Mouse (Mus musculus): ENCODE results near the gene Mast1. TPM values are rescaled to one million over a fixed set of nuclear protein-coding genes. Genes with fewer than 3 reads are reported as not detected.
A peak's percentile ranks its signal among the peaks of the same experiment; 100 is the strongest.

The Mast1 gene
- polyA plus RNA-seq, 1 experiment from 2014 or later: 81.1 TPM

DNA sequence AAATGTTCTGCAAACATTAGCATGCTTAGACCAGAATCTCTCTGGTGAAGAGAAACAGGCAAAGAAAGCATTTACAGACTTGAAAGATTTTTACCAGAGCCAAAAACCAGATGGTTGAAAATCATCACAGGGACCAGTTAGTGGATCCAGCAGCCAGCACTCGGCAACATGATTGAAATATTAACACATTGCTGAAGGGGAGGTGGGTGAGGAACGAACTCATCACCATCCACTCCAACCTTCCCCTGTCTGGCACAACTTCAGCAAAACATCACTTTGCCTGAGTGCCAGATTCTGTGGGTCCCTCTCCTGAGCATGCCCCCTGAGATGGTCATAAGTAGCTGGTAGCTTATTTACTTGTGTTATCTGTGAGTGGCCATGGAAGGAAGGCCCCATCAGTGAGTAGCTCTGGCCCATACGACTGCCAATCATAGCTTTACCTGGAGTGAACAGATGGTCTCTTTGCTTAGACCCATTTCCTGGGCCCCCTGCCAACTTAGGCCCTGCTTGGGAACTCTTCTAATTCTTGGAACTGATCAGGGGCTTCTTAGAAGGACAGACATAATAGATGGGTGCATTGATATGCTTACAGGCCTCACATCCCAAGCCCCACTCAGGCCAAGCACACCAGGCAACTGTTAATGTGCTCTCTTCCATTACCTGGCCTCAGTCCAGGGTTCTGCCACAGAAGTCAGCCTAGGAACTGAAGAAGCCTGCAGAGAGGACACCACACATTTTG is 59.7 kb downstream of the Mast1 start:
- H3K9me3 ChIP-seq: no peaks in the 10 kb centered on the region
- peak overlapping the region; percentile 49; the same call in 1 of the 2 replicates for H3K27ac ChIP-seq (replicated peaks)
- H3K36me3 ChIP-seq: no peaks in the 10 kb centered on the region
- 61% methylated on average over 3 of the region's 3 CpGs for WGBS
- peak; percentile 79 for ATAC-seq (ENCODE audit: low FRiP score, low read depth)
- no peak overlapping the region for H3K4me3 ChIP-seq
- no peaks in the 10 kb centered on the region for H3K27me3 ChIP-seq
- no peak overlapping the region for H3K9ac ChIP-seq
- no peak overlapping the region for H3K4me2 ChIP-seq
- peaks cover 4% of the 10 kb centered on the region for H3K4me1 ChIP-seq (replicated peaks)

- WGBS: 90% methylated on average over 3 of the region's 3 CpGs
- H3K36me3 ChIP-seq: no peaks in the 10 kb centered on the region
- peaks cover 12% of the 10 kb centered on the region for H3K4me1 ChIP-seq (replicated peaks)
- no peak overlapping the region for H3K4me2 ChIP-seq
- no peak overlapping the region for H3K4me3 ChIP-seq
- no peaks in the 10 kb centered on the region for H3K9me3 ChIP-seq
- no peaks in the 10 kb centered on the region for H3K27me3 ChIP-seq
- ATAC-seq (ENCODE audit: low FRiP score, low read depth): no peak
- no peak overlapping the region for H3K9ac ChIP-seq
- H3K27ac ChIP-seq (replicated peaks): no peak overlapping the region
Observed at GRCm38 (mm10) chr8:84874339-84874738, 62.8 kb downstream of the Mast1 start.

DNA sequence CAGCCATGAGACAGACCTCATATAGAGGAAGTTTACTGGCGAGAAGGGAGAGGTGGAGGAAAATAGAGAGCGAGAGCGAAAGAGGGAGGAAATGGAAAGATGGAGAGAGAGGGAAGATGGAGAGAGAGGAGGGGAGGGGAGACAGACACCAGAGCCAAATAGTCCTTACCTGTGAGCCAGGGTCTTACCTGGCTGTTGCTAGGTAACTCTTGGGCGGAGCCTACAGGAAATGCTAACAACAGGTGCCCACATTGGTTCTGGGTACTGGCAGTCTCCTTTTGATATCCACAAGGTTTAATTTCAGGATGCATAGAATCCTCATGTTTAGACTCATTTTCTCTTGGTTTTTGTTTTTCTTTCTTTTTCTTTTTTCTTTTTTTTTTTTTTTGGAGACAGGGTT is 64.1 kb downstream of the Mast1 start:
- Histone ChIP-seq H3K27ac (replicated peaks) (no peak overlapping the region), H3K27me3 (no peaks in the 10 kb centered on the region), H3K4me1 (replicated peaks) (peaks cover 12% of the 10 kb centered on the region), H3K36me3 (peaks cover 8% of the 10 kb centered on the region), H3K9ac (no peak overlapping the region), H3K4me3 (peak overlapping the region; percentile 45), H3K9me3 (no peaks in the 10 kb centered on the region), H3K4me2 (peak overlapping the region; percentile 93)
- no peak for ATAC-seq (ENCODE audit: low FRiP score, low read depth)
- 78% methylated on average over 4 of the region's 4 CpGs for WGBS

DNA sequence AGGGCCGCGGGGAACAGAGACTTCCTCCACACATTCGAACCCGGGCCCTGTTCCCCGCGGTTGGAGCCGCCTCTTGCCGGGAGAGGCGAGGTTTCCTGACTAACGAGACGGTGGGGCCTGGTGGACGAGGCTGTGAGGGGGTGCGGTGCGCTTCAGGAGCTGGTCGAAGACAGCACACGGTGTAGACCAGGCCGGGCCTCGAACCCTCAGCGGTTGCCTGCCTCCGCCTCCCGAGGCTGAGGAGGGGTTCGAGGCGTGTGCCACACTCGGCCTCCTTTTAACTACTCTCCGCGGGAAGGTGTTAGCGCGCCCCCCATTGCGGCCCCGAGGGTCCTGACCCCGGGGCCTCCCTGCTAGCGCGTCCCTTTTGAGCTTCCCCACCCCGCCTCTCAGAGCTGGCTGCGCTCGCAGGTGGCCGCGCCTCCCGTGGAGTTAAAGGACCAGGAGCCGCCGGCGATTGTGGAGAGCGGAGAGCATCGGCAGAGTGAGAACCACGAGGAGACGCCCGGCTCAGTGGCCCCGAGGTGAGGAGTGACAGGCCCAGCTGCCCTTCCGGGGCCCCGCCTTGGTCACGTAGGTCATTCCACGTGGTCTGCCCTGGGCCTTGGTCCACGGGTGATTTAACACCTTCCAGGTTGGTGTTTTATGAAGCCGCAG is 64.7 kb downstream of the Mast1 start:
- ATAC-seq (ENCODE audit: low FRiP score, low read depth): peak; percentile 79
- Histone ChIP-seq H3K27me3 (no peaks in the 10 kb centered on the region), H3K4me1 (replicated peaks) (peaks cover 12% of the 10 kb centered on the region), H3K4me2 (peak overlapping the region; percentile 93), H3K27ac (replicated peaks) (no peak overlapping the region), H3K4me3 (peak overlapping the region; percentile 45), H3K9me3 (no peaks in the 10 kb centered on the region), H3K36me3 (peaks cover 14% of the 10 kb centered on the region), H3K9ac (peak overlapping the region; percentile 37)
- WGBS: 3% methylated on average over 54 of the region's 54 CpGs

GRCm38 (mm10) chr8:84871376-84872308 is 65.5 kb downstream of the Mast1 start, which contains the start of gene Syce2:
TSS of gene Syce2 (plus strand) at chr8:84872111.
- no peaks in the 10 kb centered on the region for H3K9me3 ChIP-seq
- WGBS: 15% methylated on average over 41 of the region's 46 CpGs
- H3K36me3 ChIP-seq: peaks cover 20% of the 10 kb centered on the region
- peak; percentile 73 for ATAC-seq (ENCODE audit: low FRiP score, low read depth)
- H3K9ac ChIP-seq: peak within 1 kb of the TSS; percentile 37
- no peak within 1 kb of the TSS for H3K27ac ChIP-seq (replicated peaks)
- peak within 1 kb of the TSS; percentile 45 for H3K4me3 ChIP-seq
- peak within 1 kb of the TSS; percentile 93 for H3K4me2 ChIP-seq
- H3K27me3 ChIP-seq: no peaks in the 10 kb centered on the region
- peaks cover 12% of the 10 kb centered on the region for H3K4me1 ChIP-seq (replicated peaks)

Small RNA genes lying within 50 kb of the gene (microRNA-seq; reads per million reads assigned to microRNA genes)
- gene Gm24197: not detected
- 4.6 reads per million, percentile 19 among the genes with 10 or more reads in this experiment for gene Mir7069

Other genes with a start within 250 kb of the Mast1 start
- gene Nacc1, start 249.5 kb downstream of the Mast1 start, polyA plus RNA-seq (2015; fragmentation: Nextera tagmentation; extraction: Ambion mirVana): 13.6 and 16.1 TPM in 2 replicates
- 3.1 and 3.6 TPM in 2 replicates for gene Lyl1, start 235.9 kb downstream of the Mast1 start, polyA plus RNA-seq (2015; fragmentation: Nextera tagmentation; extraction: Ambion mirVana)
- gene G430095P16Rik, start 214.4 kb downstream of the Mast1 start, polyA plus RNA-seq (2015; fragmentation: Nextera tagmentation; extraction: Ambion mirVana): 1.2 and 1.7 TPM in 2 replicates
- gene Nfix, start 137.0 kb downstream of the Mast1 start, polyA plus RNA-seq (2015; fragmentation: Nextera tagmentation; extraction: Ambion mirVana): 71.2 and 87.6 TPM in 2 replicates
- gene Dand5, start 114.5 kb downstream of the Mast1 start, polyA plus RNA-seq (2015; fragmentation: Nextera tagmentation; extraction: Ambion mirVana): 14.0 and 15.1 TPM in 2 replicates
- gene Gadd45gip1, start 105.8 kb downstream of the Mast1 start, polyA plus RNA-seq (2015; fragmentation: Nextera tagmentation; extraction: Ambion mirVana): 39.7 and 40.6 TPM in 2 replicates
- gene Rad23a, start 96.7 kb downstream of the Mast1 start, polyA plus RNA-seq (2015; fragmentation: Nextera tagmentation; extraction: Ambion mirVana): 79.1 and 85.9 TPM in 2 replicates
- 700 and 710 TPM in 2 replicates for gene Calr, start 90.4 kb downstream of the Mast1 start, polyA plus RNA-seq (2015; fragmentation: Nextera tagmentation; extraction: Ambion mirVana)
- 108 and 112 TPM in 2 replicates for gene Farsa, start 80.4 kb downstream of the Mast1 start, polyA plus RNA-seq (2015; fragmentation: Nextera tagmentation; extraction: Ambion mirVana)
- 33.7 and 37.3 TPM in 2 replicates for gene Syce2, start 65.2 kb downstream of the Mast1 start, polyA plus RNA-seq (2015; fragmentation: Nextera tagmentation; extraction: Ambion mirVana)
- 36.4 and 40.3 TPM in 2 replicates for gene Gcdh, start 43.4 kb downstream of the Mast1 start, polyA plus RNA-seq (2015; fragmentation: Nextera tagmentation; extraction: Ambion mirVana)
- gene Klf1, start 35.4 kb downstream of the Mast1 start, polyA plus RNA-seq (2015; fragmentation: Nextera tagmentation; extraction: Ambion mirVana): 0.64 TPM in 2 replicates
- 5.7 and 7.3 TPM in 2 replicates for gene Dnase2a, start 28.8 kb downstream of the Mast1 start, polyA plus RNA-seq (2015; fragmentation: Nextera tagmentation; extraction: Ambion mirVana)
- 2.8 and 3.5 TPM in 2 replicates for gene Rtbdn, start 9.6 kb upstream of the Mast1 start, polyA plus RNA-seq (2015; fragmentation: Nextera tagmentation; extraction: Ambion mirVana)
- not detected in 2 replicates for gene Gm49661, start 32.1 kb upstream of the Mast1 start, polyA plus RNA-seq (2015; fragmentation: Nextera tagmentation; extraction: Ambion mirVana)
- 1,124 and 1,185 TPM in 2 replicates for gene Prdx2, start 32.2 kb upstream of the Mast1 start, polyA plus RNA-seq (2015; fragmentation: Nextera tagmentation; extraction: Ambion mirVana)
- 54.2 and 59.8 TPM in 2 replicates for gene Rnaseh2a, start 32.4 kb upstream of the Mast1 start, polyA plus RNA-seq (2015; fragmentation: Nextera tagmentation; extraction: Ambion mirVana)
- 6.3 and 6.8 TPM in 2 replicates for gene Junb, start 41.4 kb upstream of the Mast1 start, polyA plus RNA-seq (2015; fragmentation: Nextera tagmentation; extraction: Ambion mirVana)
- gene Hook2, start 53.2 kb upstream of the Mast1 start, polyA plus RNA-seq (2015; fragmentation: Nextera tagmentation; extraction: Ambion mirVana): 34.0 and 37.3 TPM in 2 replicates
- gene Best2, start 77.2 kb upstream of the Mast1 start, polyA plus RNA-seq (2015; fragmentation: Nextera tagmentation; extraction: Ambion mirVana): 0.08 TPM in 1 of 2 replicates, not detected in the other
- 148 and 159 TPM in 2 replicates for gene Asna1, start 87.9 kb upstream of the Mast1 start, polyA plus RNA-seq (2015; fragmentation: Nextera tagmentation; extraction: Ambion mirVana)
- gene Trir, start 89.5 kb upstream of the Mast1 start, polyA plus RNA-seq (2015; fragmentation: Nextera tagmentation; extraction: Ambion mirVana): 123 and 132 TPM in 2 replicates
- 56.8 and 63.7 TPM in 2 replicates for gene Tnpo2, start 99.6 kb upstream of the Mast1 start, polyA plus RNA-seq (2015; fragmentation: Nextera tagmentation; extraction: Ambion mirVana)
- 72.0 and 76.1 TPM in 2 replicates for gene Fbxw9, start 122.7 kb upstream of the Mast1 start, polyA plus RNA-seq (2015; fragmentation: Nextera tagmentation; extraction: Ambion mirVana)
- 0.99 and 1.0 TPM in 2 replicates for gene Gm5741, start 130.6 kb upstream of the Mast1 start, polyA plus RNA-seq (2015; fragmentation: Nextera tagmentation; extraction: Ambion mirVana)
- 103 and 111 TPM in 2 replicates for gene Dhps, start 134.4 kb upstream of the Mast1 start, polyA plus RNA-seq (2015; fragmentation: Nextera tagmentation; extraction: Ambion mirVana)
- 117 and 119 TPM in 2 replicates for gene Wdr83os, start 143.4 kb upstream of the Mast1 start, polyA plus RNA-seq (2015; fragmentation: Nextera tagmentation; extraction: Ambion mirVana)
- 47.2 and 53.0 TPM in 2 replicates for gene Wdr83, start 143.9 kb upstream of the Mast1 start, polyA plus RNA-seq (2015; fragmentation: Nextera tagmentation; extraction: Ambion mirVana)
- gene Man2b1, start 145.9 kb upstream of the Mast1 start, polyA plus RNA-seq (2015; fragmentation: Nextera tagmentation; extraction: Ambion mirVana): 20.9 and 22.5 TPM in 2 replicates
- gene Zfp791, start 185.7 kb upstream of the Mast1 start, polyA plus RNA-seq (2015; fragmentation: Nextera tagmentation; extraction: Ambion mirVana): 3.9 and 4.6 TPM in 2 replicates
- not detected in 2 replicates for gene Cks1brt, start 214.6 kb upstream of the Mast1 start, polyA plus RNA-seq (2015; fragmentation: Nextera tagmentation; extraction: Ambion mirVana)

All from hindbrain, embryonic 15.5 days (tissue).